Mouse (Mus musculus): Measurements from ENCODE around the gene 4930579F01Rik. TPM values are rescaled to one million over a fixed set of nuclear protein-coding genes. Genes with fewer than 3 reads are reported as not detected.

The 4930579F01Rik gene
- polyA plus RNA-seq, 1 experiment = not detected

DNA sequence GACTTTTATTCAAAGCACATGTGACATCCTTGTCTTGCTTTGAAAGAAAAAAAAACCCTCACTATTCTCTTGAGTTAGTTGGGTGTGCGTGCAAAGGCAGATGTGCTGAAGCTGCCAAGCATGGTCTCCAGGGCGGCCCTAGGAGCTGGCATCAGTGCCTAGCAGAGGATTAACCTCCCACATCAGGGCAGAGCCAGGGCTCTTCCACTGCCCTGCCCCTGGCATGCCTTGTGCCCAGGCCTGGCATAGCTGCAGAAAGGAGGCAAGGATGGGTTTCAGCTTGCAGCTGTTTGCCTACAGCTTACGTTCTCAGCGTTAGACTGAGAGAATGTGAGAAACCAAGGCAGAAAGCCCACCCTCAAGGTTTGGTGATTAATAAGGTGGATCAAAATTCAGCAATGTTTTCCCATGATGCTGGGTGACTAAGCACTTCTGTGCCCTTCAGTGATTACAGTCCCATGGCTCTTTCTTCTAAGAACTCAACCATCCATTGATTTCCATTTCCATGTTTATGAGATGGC lies 18.9 kb upstream of the 4930579F01Rik start:
- no peak overlapping the region for H3K27ac ChIP-seq (ENCODE audit: control insufficient read depth, insufficient read depth, low read depth, low read length, poor library complexity)
- 85% methylated on average over 4 of the region's 4 CpGs for WGBS
- TF ChIP-seq POLR2A (IDR thresholded peaks at IDR 0.05; ENCODE audit: borderline replicate concordance, control insufficient read depth, low read depth, low read length) (no peak), CTCF (IDR thresholded peaks at IDR 0.05; ENCODE audit: control insufficient read depth, insufficient read depth, low read length) (no peak)
- H3K4me3 ChIP-seq (replicated peaks; ENCODE audit: control insufficient read depth, low read depth, low read length) = no peak overlapping the region
- H3K4me1 ChIP-seq (ENCODE audit: control insufficient read depth, insufficient read depth, low read length) = no peaks in the 10 kb centered on the region

DNA sequence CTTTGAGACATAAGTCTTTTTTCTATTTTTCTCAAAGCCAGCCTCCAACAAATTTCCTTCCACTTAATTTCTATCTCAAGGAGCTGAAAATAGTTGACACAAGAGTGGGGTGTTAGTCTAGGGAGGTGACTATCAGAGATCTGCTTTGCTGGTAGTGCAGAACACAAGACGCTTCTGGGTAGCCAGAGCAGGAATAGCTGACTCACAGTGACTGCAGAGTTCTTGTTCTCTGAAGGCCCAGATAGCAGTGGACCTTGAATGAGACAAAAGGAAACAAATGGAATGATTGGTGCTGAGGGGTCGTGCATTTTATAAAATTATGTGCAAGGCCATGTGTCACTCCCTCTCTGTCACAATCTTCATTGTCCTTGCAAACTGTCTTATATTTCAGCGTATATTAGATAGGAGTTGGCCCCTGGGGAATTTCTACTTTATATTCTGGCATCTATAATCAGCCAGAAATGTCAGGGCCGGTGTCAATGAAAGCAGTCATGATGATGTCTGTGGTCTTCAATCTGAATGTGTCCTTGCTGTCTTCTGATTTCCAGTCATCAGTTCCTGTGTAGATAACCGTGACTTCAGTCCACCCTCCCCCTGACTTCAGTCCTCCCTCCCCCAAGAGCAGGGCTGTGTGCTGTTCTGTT lies 16.9 kb upstream of the 4930579F01Rik start:
- H3K4me1 ChIP-seq (ENCODE audit: control insufficient read depth, insufficient read depth, low read length) = no peaks in the 10 kb centered on the region
- WGBS = 65% methylated on average over 5 of the region's 5 CpGs
- H3K27ac ChIP-seq (ENCODE audit: control insufficient read depth, insufficient read depth, low read depth, low read length, poor library complexity) = no peak overlapping the region
- TF ChIP-seq POLR2A (IDR thresholded peaks at IDR 0.05; ENCODE audit: borderline replicate concordance, control insufficient read depth, low read depth, low read length) (no peak), CTCF (IDR thresholded peaks at IDR 0.05; ENCODE audit: control insufficient read depth, insufficient read depth, low read length) (no peak)
- H3K4me3 ChIP-seq (replicated peaks; ENCODE audit: control insufficient read depth, low read depth, low read length) = no peak overlapping the region

DNA sequence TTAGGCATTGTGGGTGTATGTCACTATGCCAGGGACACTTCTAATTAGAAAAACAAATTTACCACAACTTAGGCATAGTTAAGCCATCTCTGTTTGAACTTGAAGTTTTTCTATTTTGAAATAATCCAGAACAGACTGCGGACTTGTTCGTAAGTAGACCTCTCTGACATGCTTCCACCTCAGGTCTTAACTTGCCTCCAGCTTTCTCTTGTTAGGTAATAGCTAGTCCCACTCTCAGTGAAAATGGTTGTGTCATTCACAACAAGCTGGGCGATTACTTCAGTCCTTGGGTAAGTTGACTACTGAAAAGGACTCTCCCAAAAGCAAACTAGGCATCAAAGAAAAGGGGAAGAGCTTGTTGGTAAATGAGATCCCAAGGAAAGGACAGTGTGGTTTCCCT lies 15.2 kb upstream of the 4930579F01Rik start:
- Histone ChIP-seq H3K4me3 (replicated peaks; ENCODE audit: control insufficient read depth, low read depth, low read length) (no peak overlapping the region), H3K4me1 (ENCODE audit: control insufficient read depth, insufficient read depth, low read length) (no peaks in the 10 kb centered on the region), H3K27ac (ENCODE audit: control insufficient read depth, insufficient read depth, low read depth, low read length, poor library complexity) (no peak overlapping the region)
- WGBS = 82% methylated on average over 3 of the region's 3 CpGs
- TF ChIP-seq CTCF (IDR thresholded peaks at IDR 0.05; ENCODE audit: control insufficient read depth, insufficient read depth, low read length) (no peak), POLR2A (IDR thresholded peaks at IDR 0.05; ENCODE audit: borderline replicate concordance, control insufficient read depth, low read depth, low read length) (no peak)

DNA sequence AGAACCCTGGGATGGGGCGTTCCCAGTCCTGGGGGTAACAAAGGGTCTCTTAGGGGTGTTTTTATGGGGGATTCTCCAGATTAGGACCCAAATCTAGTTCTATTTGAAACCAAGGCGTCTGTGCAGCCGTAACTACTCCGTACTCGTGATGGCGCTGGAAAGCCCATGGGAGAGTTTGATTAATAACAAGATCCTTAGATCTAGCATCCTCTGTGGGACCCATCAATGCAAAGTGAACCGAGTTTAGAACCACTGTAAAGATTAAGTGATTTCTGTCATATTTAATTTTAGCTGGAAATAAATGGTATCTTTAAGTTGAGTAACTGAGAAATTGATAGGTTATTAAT lies 5.1 kb upstream of the 4930579F01Rik start:
- H3K27ac ChIP-seq (ENCODE audit: control insufficient read depth, insufficient read depth, low read depth, low read length, poor library complexity) = no peak overlapping the region
- H3K4me1 ChIP-seq (ENCODE audit: control insufficient read depth, insufficient read depth, low read length) = no peaks in the 10 kb centered on the region
- H3K4me3 ChIP-seq (replicated peaks; ENCODE audit: control insufficient read depth, low read depth, low read length) = no peak overlapping the region
- TF ChIP-seq CTCF (IDR thresholded peaks at IDR 0.05; ENCODE audit: control insufficient read depth, insufficient read depth, low read length) = no peak
- TF ChIP-seq POLR2A (IDR thresholded peaks at IDR 0.05; ENCODE audit: borderline replicate concordance, control insufficient read depth, low read depth, low read length) = no peak
- WGBS = 78% methylated on average over 7 of the region's 7 CpGs

DNA sequence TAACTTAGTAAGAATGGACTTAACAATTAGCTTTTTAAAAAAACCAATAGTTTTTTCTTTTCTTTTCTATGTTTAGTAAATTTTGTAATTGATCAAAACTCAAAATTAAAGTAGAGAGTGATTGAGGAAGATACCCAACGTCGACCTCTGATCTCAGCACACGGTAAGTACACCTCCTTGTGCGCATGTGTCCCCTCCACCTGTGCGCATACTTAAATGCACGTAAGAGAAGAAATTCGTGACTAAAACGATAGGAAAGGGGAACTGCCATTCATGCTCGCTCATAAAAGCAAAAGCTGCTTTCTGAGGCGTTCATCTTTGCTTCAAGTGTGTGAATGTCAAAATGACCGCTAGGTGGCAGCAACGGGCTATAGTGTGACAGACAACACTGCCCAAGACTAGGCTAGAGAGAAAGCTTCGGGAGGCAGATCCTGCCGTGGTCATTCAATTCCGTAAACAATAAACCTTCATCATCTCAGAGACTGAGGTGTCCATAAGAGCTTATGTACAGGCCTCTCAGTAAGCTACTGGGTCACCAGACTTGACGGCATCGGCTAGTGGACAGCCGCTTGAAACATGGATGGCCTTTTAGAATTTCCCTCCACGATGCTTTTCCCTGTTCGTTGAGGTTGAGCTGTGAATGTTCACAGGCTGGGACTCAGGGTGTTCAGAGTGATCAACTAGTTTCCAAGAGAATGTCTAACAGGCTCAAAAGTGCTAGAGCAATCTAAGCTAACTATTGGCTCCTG lies 4.5 kb upstream of the 4930579F01Rik start:
- WGBS = 23% methylated on average over 20 of the region's 20 CpGs
- no peaks in the 10 kb centered on the region for H3K4me1 ChIP-seq (ENCODE audit: control insufficient read depth, insufficient read depth, low read length)
- no peak overlapping the region for H3K4me3 ChIP-seq (replicated peaks; ENCODE audit: control insufficient read depth, low read depth, low read length)
- H3K27ac ChIP-seq (ENCODE audit: control insufficient read depth, insufficient read depth, low read depth, low read length, poor library complexity) = no peak overlapping the region
- TF ChIP-seq CTCF (IDR thresholded peaks at IDR 0.05; ENCODE audit: control insufficient read depth, insufficient read depth, low read length) (peak; percentile 70), POLR2A (IDR thresholded peaks at IDR 0.05; ENCODE audit: borderline replicate concordance, control insufficient read depth, low read depth, low read length) (no peak)

DNA sequence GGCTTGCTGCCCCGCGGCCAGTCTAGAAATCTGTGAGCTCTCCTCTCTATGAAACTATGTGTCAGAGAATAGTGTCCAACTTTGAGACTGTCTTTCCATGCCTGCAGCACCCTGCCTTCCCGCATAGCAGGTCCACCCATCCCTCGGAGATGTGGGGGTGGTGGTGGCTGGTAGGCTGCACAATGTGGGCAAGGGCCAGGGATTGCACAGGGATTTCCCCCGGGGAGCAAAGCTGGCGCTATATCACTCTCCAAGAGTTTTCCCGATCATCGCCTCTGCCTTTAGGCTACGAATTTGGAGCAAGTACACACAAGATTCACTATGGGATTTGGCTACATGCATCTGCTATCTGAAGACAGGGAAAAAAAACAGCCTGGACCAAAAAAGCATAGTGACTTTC lies 3.9 kb upstream of the 4930579F01Rik start:
- H3K27ac ChIP-seq (ENCODE audit: control insufficient read depth, insufficient read depth, low read depth, low read length, poor library complexity) = no peak overlapping the region
- TF ChIP-seq POLR2A (IDR thresholded peaks at IDR 0.05; ENCODE audit: borderline replicate concordance, control insufficient read depth, low read depth, low read length) = no peak
- TF ChIP-seq CTCF (IDR thresholded peaks at IDR 0.05; ENCODE audit: control insufficient read depth, insufficient read depth, low read length) = no peak
- H3K4me3 ChIP-seq (replicated peaks; ENCODE audit: control insufficient read depth, low read depth, low read length) = no peak overlapping the region
- WGBS = 81% methylated on average over 9 of the region's 9 CpGs
- no peaks in the 10 kb centered on the region for H3K4me1 ChIP-seq (ENCODE audit: control insufficient read depth, insufficient read depth, low read length)

DNA sequence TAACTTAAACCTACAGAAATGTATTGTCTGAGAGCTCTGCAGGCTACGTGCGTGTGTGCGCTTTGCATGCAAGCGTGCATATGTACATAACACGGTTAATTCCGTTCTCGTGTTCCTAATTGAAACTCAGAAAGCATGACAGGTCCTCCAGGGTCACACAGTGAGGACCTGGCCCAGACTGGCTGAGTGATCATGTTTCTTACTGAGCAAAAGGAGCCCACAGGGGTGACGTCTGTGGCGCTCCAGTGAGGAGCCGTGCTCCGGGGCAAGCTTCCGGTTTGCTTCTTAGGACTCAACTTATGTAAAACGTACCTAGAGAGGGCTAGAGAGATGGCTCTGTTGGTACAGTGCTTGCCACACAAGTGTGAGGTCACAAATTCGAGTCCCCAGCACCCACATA lies 3.5 kb upstream of the 4930579F01Rik start:
- Histone ChIP-seq H3K4me3 (replicated peaks; ENCODE audit: control insufficient read depth, low read depth, low read length) (no peak overlapping the region), H3K27ac (ENCODE audit: control insufficient read depth, insufficient read depth, low read depth, low read length, poor library complexity) (no peak overlapping the region), H3K4me1 (ENCODE audit: control insufficient read depth, insufficient read depth, low read length) (no peaks in the 10 kb centered on the region)
- WGBS = 86% methylated on average over 14 of the region's 14 CpGs
- TF ChIP-seq CTCF (IDR thresholded peaks at IDR 0.05; ENCODE audit: control insufficient read depth, insufficient read depth, low read length) (no peak), POLR2A (IDR thresholded peaks at IDR 0.05; ENCODE audit: borderline replicate concordance, control insufficient read depth, low read depth, low read length) (no peak)

GRCm38 (mm10) chr3:138192260-138192659 lies 1.4 kb downstream of the 4930579F01Rik start:
- Histone ChIP-seq H3K27ac (ENCODE audit: control insufficient read depth, insufficient read depth, low read depth, low read length, poor library complexity) (no peak overlapping the region), H3K4me3 (replicated peaks; ENCODE audit: control insufficient read depth, low read depth, low read length) (no peak overlapping the region), H3K4me1 (ENCODE audit: control insufficient read depth, insufficient read depth, low read length) (no peaks in the 10 kb centered on the region)
- WGBS = 69% methylated on average over 7 of the region's 7 CpGs
- TF ChIP-seq CTCF (IDR thresholded peaks at IDR 0.05; ENCODE audit: control insufficient read depth, insufficient read depth, low read length) (no peak), POLR2A (IDR thresholded peaks at IDR 0.05; ENCODE audit: borderline replicate concordance, control insufficient read depth, low read depth, low read length) (no peak)

All from bone marrow, adult 2 months (tissue).